Mouse (Mus musculus): ENCODE results near the gene Gm20532.

- TF ChIP-seq CTCF (conservative IDR thresholded peaks at IDR 0.05; ENCODE audit: low read length) (no peak), NANOG (IDR thresholded peaks at IDR 0.05; ENCODE audit: borderline replicate concordance, low read length) (no peak)
These were observed 7.0 kb downstream of the Gm20532 start for GRCm38 (mm10) chr2:26593211-26594021.

Data from E14TG2a.4 (cell line).